Mouse (Mus musculus): ENCODE results near the gene H2-DMb1. TPM values are rescaled to one million over a fixed set of nuclear protein-coding genes. Genes with fewer than 3 reads are reported as not detected.

H2-DMb1 gene
- polyA plus RNA-seq, 1 experiment from 2014 or later, result 2.6 TPM

DNA sequence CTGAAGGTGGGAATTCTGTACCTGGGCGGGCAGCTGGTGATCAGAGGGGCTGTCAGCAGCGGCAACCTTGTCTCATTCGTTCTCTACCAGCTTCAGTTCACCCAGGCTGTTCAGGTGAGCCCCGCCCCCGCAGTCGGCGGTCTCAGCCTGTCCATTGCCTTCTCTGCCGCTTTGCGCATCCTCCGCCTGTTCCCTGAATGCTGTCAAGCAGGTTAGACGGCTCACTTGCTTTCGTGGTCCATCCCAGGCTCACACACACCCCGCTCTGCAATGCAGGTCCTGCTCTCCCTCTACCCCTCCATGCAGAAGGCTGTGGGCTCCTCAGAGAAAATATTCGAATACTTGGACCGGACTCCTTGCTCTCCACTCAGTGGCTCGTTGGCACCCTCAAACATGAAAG lies 40.0 kb downstream of the H2-DMb1 start:
- no peaks in the 10 kb centered on the region for H3K36me3 ChIP-seq (ENCODE audit: control insufficient read depth, insufficient read depth, low read length)
- H3K4me2 ChIP-seq (replicated peaks; ENCODE audit: low read depth), result no peak overlapping the region
- DNase-seq (ENCODE audit: low spot score) (no peak), ATAC-seq (ENCODE audit: low FRiP score, low TSS enrichment) (no peak)
- H3K27me3 ChIP-seq (ENCODE audit: control insufficient read depth, insufficient read depth, low read length), result no peaks in the 10 kb centered on the region; the same call in 1 of the 2 replicates
- WGBS, result 25% methylated on average over 16 of the region's 16 CpGs
- H3K9me3 ChIP-seq (ENCODE audit: control insufficient read depth, low read length), result no peaks in the 10 kb centered on the region
- no peak overlapping the region for H3K9ac ChIP-seq (ENCODE audit: low read length)
- H3K4me3 ChIP-seq (ENCODE audit: low read depth, low read length), result no peak overlapping the region
- H3K4me1 ChIP-seq (replicated peaks; ENCODE audit: control insufficient read depth, insufficient read depth), result no peaks in the 10 kb centered on the region
- H3K27ac ChIP-seq (replicated peaks), result no peak overlapping the region
- TF ChIP-seq CTCF (IDR thresholded peaks at IDR 0.05; ENCODE audit: low read depth) (no peak), EP300 (optimal IDR thresholded peaks at IDR 0.05) (no peak)

DNA sequence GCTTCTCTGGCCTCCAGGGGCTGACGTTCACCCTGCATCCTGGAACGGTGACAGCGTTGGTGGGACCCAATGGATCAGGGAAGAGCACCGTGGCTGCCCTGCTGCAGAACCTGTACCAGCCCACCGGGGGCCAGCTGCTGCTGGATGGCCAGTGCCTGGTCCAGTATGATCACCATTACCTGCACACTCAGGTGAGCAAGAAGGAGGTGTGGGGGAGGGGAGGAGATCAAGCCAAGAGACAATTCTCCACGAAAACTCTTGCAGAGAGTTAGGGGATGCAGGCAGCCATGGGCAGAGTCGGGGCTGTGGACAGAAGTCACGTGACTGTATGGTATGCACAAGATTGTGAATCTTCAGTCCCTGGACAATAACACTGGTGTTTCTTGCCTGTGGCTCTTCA lies 40.6 kb downstream of the H2-DMb1 start:
- H3K27ac ChIP-seq (replicated peaks), result no peak overlapping the region
- TF ChIP-seq EP300 (optimal IDR thresholded peaks at IDR 0.05) (no peak), CTCF (IDR thresholded peaks at IDR 0.05; ENCODE audit: low read depth) (no peak)
- ATAC-seq (ENCODE audit: low FRiP score, low TSS enrichment) (no peak), DNase-seq (ENCODE audit: low spot score) (no peak)
- H3K4me2 ChIP-seq (replicated peaks; ENCODE audit: low read depth), result no peak overlapping the region
- no peaks in the 10 kb centered on the region; the same call in 1 of the 2 replicates for H3K27me3 ChIP-seq (ENCODE audit: control insufficient read depth, insufficient read depth, low read length)
- H3K9me3 ChIP-seq (ENCODE audit: control insufficient read depth, low read length), result no peaks in the 10 kb centered on the region
- no peaks in the 10 kb centered on the region for H3K36me3 ChIP-seq (ENCODE audit: control insufficient read depth, insufficient read depth, low read length)
- no peak overlapping the region for H3K4me3 ChIP-seq (ENCODE audit: low read depth, low read length)
- no peak overlapping the region for H3K9ac ChIP-seq (ENCODE audit: low read length)
- WGBS, result 50% methylated on average over 8 of the region's 8 CpGs
- H3K4me1 ChIP-seq (replicated peaks; ENCODE audit: control insufficient read depth, insufficient read depth), result no peaks in the 10 kb centered on the region

DNA sequence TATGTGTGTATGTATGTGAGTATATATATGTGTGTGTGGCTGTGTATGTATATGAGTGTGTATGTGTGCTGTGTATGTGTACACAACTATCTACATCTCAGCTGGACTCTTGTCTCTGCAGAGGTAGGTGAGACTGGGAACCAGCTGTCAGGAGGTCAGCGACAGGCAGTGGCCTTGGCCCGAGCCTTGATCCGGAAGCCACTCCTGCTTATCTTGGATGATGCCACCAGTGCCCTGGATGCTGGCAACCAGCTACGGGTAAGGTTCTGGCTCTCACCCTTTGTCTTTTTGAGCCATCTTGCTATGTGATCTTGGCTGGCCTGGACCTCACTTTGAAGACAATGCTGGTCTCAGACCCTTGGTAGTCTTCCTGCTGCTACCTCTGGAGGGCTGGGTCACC lies 41.9 kb downstream of the H2-DMb1 start:
- 92% methylated on average over 4 of the region's 4 CpGs for WGBS
- DNase-seq (ENCODE audit: low spot score) (no peak), ATAC-seq (ENCODE audit: low FRiP score, low TSS enrichment) (no peak)
- Histone ChIP-seq H3K4me3 (ENCODE audit: low read depth, low read length) (no peak overlapping the region), H3K27me3 (ENCODE audit: control insufficient read depth, insufficient read depth, low read length) (no peaks in the 10 kb centered on the region; the same call in 1 of the 2 replicates), H3K9ac (ENCODE audit: low read length) (no peak overlapping the region), H3K4me2 (replicated peaks; ENCODE audit: low read depth) (no peak overlapping the region), H3K27ac (replicated peaks) (no peak overlapping the region), H3K9me3 (ENCODE audit: control insufficient read depth, low read length) (no peaks in the 10 kb centered on the region), H3K4me1 (replicated peaks; ENCODE audit: control insufficient read depth, insufficient read depth) (no peaks in the 10 kb centered on the region), H3K36me3 (ENCODE audit: control insufficient read depth, insufficient read depth, low read length) (no peaks in the 10 kb centered on the region)
- TF ChIP-seq CTCF (IDR thresholded peaks at IDR 0.05; ENCODE audit: low read depth), result no peak
- TF ChIP-seq EP300 (optimal IDR thresholded peaks at IDR 0.05), result no peak

DNA sequence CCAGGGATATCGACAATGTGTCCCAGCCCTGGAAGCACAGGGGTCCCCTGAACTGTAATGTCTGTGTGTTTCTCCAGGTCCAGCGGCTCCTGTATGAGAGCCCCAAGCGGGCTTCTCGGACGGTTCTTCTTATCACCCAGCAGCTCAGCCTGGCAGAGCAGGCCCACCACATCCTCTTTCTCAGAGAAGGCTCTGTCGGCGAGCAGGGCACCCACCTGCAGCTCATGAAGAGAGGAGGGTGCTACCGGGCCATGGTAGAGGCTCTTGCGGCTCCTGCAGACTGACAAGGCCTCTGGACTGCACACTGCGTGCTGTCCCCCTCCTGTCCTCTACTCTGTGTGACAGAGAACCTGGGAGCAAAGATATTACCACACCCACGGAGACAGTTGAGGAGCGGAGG lies 43.6 kb downstream of the H2-DMb1 start:
- TF ChIP-seq CTCF (IDR thresholded peaks at IDR 0.05; ENCODE audit: low read depth), result no peak
- no peak for TF ChIP-seq EP300 (optimal IDR thresholded peaks at IDR 0.05)
- no peak overlapping the region for H3K4me2 ChIP-seq (replicated peaks; ENCODE audit: low read depth)
- no peak overlapping the region for H3K27ac ChIP-seq (replicated peaks)
- no peaks in the 10 kb centered on the region for H3K4me1 ChIP-seq (replicated peaks; ENCODE audit: control insufficient read depth, insufficient read depth)
- WGBS, result 63% methylated on average over 12 of the region's 12 CpGs
- H3K36me3 ChIP-seq (ENCODE audit: control insufficient read depth, insufficient read depth, low read length), result no peaks in the 10 kb centered on the region
- DNase-seq (ENCODE audit: low spot score) (no peak), ATAC-seq (ENCODE audit: low FRiP score, low TSS enrichment) (no peak)
- no peaks in the 10 kb centered on the region; the same call in 1 of the 2 replicates for H3K27me3 ChIP-seq (ENCODE audit: control insufficient read depth, insufficient read depth, low read length)
- H3K9ac ChIP-seq (ENCODE audit: low read length), result no peak overlapping the region
- no peak overlapping the region for H3K4me3 ChIP-seq (ENCODE audit: low read depth, low read length)
- H3K9me3 ChIP-seq (ENCODE audit: control insufficient read depth, low read length), result no peaks in the 10 kb centered on the region

DNA sequence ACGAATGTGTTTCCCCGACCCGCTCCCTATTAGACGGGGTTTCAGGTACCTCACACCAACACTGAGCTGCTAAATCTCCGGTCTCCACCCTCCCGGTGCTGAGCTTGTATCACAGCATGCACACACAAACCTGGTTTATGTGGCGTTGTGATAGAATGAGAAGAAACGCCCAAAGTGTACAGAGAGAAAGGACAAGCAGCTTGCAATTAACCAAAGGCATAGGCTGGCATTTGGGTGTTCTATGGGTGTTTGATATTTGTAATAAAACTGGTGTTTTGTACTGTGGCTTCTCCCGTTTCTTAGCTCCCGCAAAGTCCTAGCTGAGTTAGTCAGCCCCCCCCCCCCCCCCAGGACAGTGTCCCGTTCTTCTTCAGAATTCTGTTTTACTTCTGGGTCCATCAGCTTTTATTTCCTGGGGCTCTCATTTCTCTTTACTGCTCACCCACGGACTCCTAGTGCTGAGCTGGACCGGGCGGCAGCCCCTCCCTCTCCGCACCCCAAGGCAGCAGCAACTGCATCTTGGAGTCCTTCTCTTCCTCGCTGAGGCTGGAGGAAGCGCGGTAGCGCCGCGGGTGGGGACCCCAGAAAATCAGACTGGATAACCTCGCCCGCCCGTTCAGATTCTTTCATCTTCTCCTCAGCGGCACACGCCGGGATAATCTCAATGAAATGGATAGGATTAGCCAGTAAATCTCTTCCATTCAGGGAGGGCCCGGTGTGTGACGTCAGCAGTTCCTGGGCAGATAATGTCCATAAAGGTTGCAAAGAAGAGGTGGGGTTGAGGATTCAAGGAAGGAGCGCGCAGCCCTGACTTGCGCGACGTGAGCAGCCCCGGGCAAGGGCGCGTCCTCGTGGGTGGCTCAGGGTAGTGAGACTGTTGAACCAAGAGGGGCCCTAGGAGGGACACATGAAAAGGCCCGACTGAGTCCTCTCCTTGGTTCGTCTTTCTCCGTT lies 44.3 kb downstream of the H2-DMb1 start, which contains the start of gene Psmb8:
Gene Psmb8, plus strand, starts transcription at position 781 of the 954 bp plus-strand sequence.
- peak within 1 kb of the TSS; percentile 48 for H3K9ac ChIP-seq (ENCODE audit: low read length)
- no peaks in the 10 kb centered on the region; the same call in 1 of the 2 replicates for H3K27me3 ChIP-seq (ENCODE audit: control insufficient read depth, insufficient read depth, low read length)
- H3K36me3 ChIP-seq (ENCODE audit: control insufficient read depth, insufficient read depth, low read length), result no peaks in the 10 kb centered on the region
- 0 out of 2 replicates have a peak within 1 kb of the TSS, but pooled peaks have one; percentile 14 for H3K27ac ChIP-seq (replicated peaks)
- H3K4me2 ChIP-seq (replicated peaks; ENCODE audit: low read depth), result peak within 1 kb of the TSS; percentile 76
- TF ChIP-seq CTCF (IDR thresholded peaks at IDR 0.05; ENCODE audit: low read depth), result peak; percentile 11; the same call in 1 of the 2 replicates
- TF ChIP-seq EP300 (optimal IDR thresholded peaks at IDR 0.05), result no peak
- DNase-seq (ENCODE audit: low spot score) (peak; percentile 94), ATAC-seq (ENCODE audit: low FRiP score, low TSS enrichment) (peak; percentile 92)
- WGBS, result 8% methylated on average over 41 of the region's 41 CpGs
- H3K9me3 ChIP-seq (ENCODE audit: control insufficient read depth, low read length), result no peaks in the 10 kb centered on the region
- peak within 1 kb of the TSS; percentile 50 for H3K4me3 ChIP-seq (ENCODE audit: low read depth, low read length)
- H3K4me1 ChIP-seq (replicated peaks; ENCODE audit: control insufficient read depth, insufficient read depth), result no peaks in the 10 kb centered on the region

Data from stomach, postnatal 0 days (tissue).